Mouse (Mus musculus) fibroblast of lung, adult 2 months (primary cell): Measurements from ENCODE around the gene Atp6v0e2.
"Not testable (repeated sequence)": the region's sequence is repeated elsewhere in the genome, so short reads cannot be mapped to it uniquely, and the experiment has no call there.

ENCODE experiments used
- DNase-seq: peaks from one replicate; pipeline ENCODE4 v3.0.0-alpha.2; 2011; ENCODE audit warnings: low read depth

The Atp6v0e2 gene

DNA sequence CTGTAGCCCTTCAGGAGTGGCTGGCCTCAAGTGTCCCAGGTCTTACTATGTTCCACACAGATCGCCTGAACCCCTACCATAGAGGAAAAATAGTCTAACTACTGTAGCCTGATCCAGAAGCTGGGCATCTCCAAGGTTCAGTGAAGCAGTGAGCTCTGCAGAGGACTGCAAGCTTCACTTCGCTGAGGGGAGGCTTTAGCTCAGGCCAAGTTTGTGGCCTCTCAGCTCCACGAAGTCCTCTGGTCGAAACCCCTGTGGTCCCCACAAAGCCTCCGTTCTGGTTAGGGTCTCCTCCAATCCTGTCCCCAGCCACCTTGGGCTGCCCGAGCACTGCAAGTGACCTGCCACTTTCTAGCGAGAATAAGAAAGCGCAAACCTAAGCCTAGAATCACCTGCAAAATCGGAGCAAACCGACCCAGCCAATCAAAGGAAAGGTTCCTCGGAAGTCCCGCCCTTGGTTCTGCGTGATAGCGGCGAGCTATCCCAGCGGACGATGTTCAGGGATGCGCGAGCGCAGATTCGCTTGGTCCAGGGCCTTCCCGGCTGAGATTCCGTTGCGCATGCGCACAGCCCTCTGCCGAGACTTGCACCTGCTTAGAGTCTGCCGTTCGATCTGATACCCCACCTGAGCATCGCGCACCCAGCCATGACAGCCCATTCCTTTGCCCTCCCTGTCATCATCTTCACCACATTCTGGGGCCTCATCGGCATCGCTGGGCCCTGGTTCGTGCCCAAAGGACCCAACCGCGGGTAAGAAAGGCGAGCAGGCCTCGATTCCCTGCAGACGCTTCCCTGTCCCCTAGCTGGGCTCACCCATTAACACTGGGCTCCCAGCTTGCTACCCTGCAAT lies at the start of gene Atp6v0e2:
Gene Atp6v0e2 (plus strand): TSS at position 511 of the 850 bp plus-strand sequence.
- DNase-seq = no peak

- no peak for DNase-seq
Measured at GRCm38 (mm10) chr6:48487747-48488725, 49.4 kb upstream of the Atp6v0e2 start.

DNA sequence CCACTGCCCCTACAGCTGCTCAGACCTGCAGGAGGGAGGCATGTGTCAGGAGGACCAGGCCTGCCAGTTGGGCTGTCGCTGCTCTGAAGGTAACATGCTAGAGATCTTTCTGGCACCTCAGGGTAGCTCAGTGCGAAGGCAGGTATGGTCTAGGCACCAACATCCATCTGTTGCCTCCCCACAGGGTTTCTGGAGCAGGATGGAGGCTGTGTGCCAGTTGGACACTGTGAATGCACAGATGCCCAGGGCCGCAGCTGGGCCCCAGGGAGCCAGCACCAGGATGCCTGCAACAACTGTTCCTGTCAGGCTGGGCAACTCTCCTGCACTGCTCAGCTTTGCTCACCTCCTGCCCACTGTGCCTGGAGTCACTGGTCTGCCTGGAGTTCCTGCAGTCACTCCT lies 47.7 kb upstream of the Atp6v0e2 start:
- no peak for DNase-seq

GRCm38 (mm10) chr6:48491361-48491760 lies 46.1 kb upstream of the Atp6v0e2 start:
- DNase-seq = no peak

- DNase-seq = no peak
Measured at GRCm38 (mm10) chr6:48493136-48493730, 44.2 kb upstream of the Atp6v0e2 start.

- no peak for DNase-seq
Measured at GRCm38 (mm10) chr6:48497521-48497920, 39.9 kb upstream of the Atp6v0e2 start.

DNA sequence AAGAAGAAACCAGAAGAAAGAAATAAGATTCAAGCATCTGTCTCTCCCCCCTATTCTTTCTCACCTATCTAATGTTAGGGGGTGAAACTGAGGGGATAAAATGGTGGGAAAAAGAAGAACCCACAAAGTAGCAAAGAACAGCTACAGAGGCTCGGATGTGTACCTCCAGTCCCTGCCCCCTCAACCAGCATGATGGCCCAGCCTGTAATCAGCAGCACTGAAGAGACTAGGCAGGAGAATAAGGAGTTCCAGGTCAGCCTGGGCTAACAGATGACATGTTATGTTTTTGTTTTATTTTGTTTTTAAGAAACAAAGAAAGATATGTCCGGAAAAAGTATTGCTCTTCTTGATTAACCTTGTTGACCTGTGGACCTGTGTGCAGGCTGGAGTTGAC lies 33.6 kb upstream of the Atp6v0e2 start:
- no peak for DNase-seq

DNA sequence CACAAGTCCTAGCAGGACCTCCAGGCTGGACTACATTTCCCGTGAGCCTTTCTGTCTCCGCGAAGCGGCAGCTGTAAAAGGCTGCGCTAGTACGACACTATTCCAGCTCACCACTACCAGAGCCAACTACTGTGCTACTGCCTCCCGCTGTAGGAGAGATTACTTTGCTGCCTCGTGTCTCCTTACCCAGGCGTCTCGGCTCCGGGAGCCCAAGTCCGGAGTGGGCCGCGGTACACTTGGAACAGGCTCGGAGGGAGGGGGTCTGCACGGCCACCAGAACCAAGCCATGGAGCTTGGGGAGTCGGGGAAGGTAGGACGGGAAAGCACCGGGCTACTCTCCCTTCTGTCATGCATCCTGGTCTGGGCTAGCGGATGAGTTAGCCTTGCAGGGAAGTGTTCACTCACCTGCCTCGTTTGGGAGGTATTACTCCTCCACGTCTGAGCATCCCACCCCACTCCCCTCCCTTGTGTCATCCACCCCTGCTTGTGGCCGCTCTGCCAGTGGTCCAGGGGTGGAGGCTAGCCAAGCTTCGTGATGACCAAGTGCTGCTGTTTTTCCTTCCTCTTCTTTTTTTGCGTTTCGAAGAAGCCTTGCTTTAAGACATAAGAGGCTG lies 33.1 kb upstream of the Atp6v0e2 start:
- peak; percentile 72 for DNase-seq

GRCm38 (mm10) chr6:48508087-48508486 lies 29.3 kb upstream of the Atp6v0e2 start:
- no peak for DNase-seq

GRCm38 (mm10) chr6:48510426-48510825 lies 27.0 kb upstream of the Atp6v0e2 start:
- peak; percentile 73 for DNase-seq

- DNase-seq = no peak
Measured at GRCm38 (mm10) chr6:48511861-48512260, 25.6 kb upstream of the Atp6v0e2 start.

DNA sequence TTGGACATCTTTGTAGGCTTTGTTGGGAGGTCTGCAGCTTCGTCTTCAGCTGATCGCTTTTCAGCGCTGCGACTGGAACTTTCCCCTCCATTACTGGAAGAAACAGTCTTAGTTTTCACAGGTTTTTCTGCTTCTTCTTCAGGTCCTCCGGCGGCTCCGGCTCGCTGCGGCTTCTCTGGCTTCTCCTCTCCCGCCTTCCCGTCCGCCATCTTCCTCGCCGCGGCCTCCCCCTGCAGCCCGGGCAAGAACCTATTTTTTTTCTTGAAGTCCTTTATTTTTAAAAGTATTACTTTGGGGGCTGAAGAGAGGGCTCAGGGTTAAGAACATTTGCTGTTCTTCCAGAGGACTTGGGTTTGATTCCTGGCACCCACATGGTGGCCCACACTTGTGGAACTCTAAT lies 12.5 kb upstream of the Atp6v0e2 start:
- DNase-seq = not testable (repeated sequence)

GRCm38 (mm10) chr6:48527901-48528300 lies 9.5 kb upstream of the Atp6v0e2 start:
- DNase-seq = no peak

GRCm38 (mm10) chr6:48529261-48529660 lies 8.2 kb upstream of the Atp6v0e2 start:
- no peak for DNase-seq

DNA sequence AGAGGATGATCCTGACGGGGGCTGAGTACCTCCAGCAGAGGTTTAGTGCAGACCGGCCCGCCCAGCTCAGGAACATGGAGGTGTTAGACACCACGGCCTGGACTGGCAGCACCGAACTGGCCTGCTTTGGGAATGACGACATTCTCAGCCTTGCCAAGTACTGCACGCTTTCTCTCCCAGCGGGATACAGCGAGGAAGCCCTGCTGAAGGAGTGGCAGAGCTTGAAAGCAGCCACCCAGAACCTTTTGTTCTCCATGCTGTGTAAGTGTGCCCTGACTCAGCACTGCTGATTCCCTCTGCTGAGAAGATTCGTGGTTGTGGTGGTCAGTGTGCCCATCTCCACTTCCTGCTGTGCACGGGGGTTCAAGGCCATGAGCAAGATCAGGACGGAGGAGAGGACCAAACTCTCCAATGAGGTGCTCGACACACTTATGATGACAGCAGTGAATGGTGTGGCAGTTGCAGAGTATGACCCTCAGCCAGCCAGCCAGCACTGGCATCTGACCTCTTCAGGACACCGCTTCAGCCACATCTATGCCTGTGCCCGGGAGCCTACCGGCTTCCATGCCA lies 7.5 kb upstream of the Atp6v0e2 start:
- DNase-seq = no peak

DNA sequence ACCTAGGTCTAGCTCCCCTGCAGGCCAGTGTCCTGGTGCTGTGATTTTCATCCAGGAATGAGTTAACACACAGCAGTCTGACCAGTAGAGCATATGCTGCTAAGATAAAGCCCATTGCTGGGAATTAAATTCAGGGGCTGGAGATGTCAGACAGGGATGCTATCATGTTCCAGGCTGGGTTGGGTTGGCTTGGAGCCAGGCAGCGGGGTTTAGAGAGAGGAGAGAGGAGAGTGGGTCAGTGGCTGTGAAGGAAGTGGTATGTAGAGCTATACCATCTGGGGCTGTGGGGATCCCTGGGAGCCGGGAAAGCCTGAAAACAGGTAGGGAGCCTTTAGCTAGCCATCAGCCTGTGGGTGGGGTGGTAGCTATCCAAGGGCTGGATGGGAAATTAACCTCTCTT lies 6.6 kb upstream of the Atp6v0e2 start:
- no peak for DNase-seq

DNA sequence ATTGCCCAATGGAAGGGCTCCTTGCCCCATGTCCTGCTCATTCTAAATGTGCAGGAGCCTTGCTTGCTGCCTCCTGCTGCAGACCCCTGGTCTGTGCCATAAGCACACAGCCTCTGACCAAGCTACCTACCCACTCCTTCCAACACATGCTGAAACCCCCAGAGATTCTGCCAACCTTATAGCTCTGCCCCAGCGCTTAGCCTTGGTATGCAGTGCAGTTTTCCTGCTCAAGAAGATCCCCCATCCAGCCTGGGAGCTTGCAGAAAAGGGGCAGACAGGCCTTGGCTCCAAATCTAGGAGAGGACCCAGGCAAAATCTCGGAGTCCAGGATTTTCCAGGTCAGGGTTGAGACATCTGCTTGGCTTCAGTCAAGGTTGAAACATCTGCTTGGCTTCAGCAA lies 3.9 kb upstream of the Atp6v0e2 start:
- no peak for DNase-seq

- no peak for DNase-seq
Measured at GRCm38 (mm10) chr6:48534913-48535312, 2.5 kb upstream of the Atp6v0e2 start.

- no peak for DNase-seq
Measured at GRCm38 (mm10) chr6:48536091-48536490, 1.3 kb upstream of the Atp6v0e2 start.

DNA sequence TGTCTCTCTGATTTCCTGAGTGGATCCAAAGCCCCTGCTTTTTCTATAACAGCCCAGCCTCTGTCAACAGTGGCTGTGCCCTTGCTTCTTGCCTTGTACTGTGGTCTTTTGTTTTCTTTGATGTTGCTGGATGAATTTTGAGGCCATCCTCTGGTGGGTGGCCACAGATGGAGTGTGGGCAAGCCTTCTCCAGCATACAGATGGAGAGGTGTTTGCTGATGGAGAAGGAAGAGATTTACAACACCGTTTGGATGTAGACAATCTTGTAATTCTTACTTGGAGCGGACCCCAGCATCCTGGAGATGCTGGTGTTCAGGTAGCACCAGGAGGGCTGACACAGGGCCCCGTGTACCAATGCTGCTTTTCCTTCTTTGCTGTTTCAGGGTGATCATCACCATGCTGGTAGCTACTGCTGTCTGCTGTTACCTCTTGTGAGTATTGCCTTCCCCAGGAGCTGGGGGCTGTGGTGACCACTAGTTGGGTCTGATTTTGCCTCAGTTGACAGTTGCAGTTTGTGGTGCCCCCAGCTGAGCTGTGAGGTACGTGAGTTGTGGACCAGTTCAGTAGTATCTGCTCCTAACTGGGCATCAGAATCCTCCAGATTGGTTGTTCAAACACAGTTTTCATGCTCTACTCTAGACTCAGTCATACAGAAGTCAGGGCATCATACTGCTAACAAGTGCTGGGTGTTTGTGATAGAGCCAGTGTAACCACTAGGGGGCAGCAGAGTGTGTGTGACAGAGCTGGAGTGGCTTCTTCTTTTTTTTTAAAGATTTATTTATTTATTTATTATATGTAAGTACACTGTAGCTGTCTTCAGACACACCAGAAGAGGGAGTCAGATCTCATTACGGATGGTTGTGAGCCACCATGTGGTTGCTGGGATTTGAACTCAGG lies 1.7 kb downstream of the Atp6v0e2 start:
- no peak for DNase-seq

- DNase-seq = no peak
Measured at GRCm38 (mm10) chr6:48539860-48540259, 2.4 kb downstream of the Atp6v0e2 start.
